Comparison of ENCODE assay signal across 10 mouse cellular contexts in the genomic region with DNA sequence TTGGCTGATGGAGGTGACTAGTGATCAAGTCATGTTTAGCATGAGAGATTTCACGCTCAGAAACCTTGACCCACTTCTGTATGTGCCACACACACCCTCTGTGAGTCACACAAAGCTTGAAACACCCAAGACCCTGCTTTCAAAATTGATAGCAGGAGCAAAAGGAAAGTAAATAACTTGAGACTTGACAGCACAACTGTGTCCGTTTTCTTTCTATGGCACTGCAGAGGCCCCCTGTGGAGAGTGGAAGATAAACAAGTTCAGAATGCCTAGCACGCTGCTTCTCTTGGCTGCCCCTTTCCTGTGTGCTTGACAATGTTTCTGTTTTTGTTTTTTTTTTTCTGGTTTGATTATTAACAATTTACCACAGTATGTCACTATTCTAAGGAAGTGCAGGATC. TPM values are rescaled to one million over a fixed set of nuclear protein-coding genes. Genes with fewer than 3 reads are reported as not detected.
DNase-seq lines count a peak whose midpoint lies in the region; ATAC-seq and TF ChIP-seq lines count a peak whose summit lies in the region.
"Had no signal": no experiment of that assay in that cellular context is flagged by ENCODE, and none has a peak within 500 bp of the region (broad histone marks: within the 10 kb centered on the region; RNA-seq: fewer than 3 reads in every experiment).

No protein-coding gene starts in this region.

- H3K27ac ChIP-seq in intestine, postnatal 0 days (ENCODE audit: low read depth, low read length), result no peak overlapping the region
- H3K27ac ChIP-seq in intestine, embryonic 15.5 days, result no peak overlapping the region
- H3K27ac ChIP-seq: limb, embryonic 13.5 days had no signal

- peak; percentile 75 for DNase-seq in CD4-positive, CD25-positive, alpha-beta regulatory T cell, adult 2 months (ENCODE audit: low read depth, low spot score)
- no peak for DNase-seq in urinary bladder, postnatal 14 days (ENCODE audit: low spot score)
- no peak for DNase-seq in left cerebral cortex, adult 18-20 months (ENCODE audit: low spot score in 2 of 2)
- DNase-seq in layer of hippocampus, adult 9-10 months (ENCODE audit: low spot score), result no peak

- H3K4me2 ChIP-seq in intestine, postnatal 0 days (replicated peaks; ENCODE audit: low read depth), result no peak overlapping the region
- no peak overlapping the region for H3K4me2 ChIP-seq in intestine, embryonic 15.5 days (replicated peaks)
- H3K4me2 ChIP-seq: heart, embryonic 12.5 days; limb, embryonic 13.5 days had no signal

- peaks cover 7% of the 10 kb centered on the region; the same call in 1 of the 2 replicates for H3K4me1 ChIP-seq in intestine, postnatal 0 days (replicated peaks; ENCODE audit: control insufficient read depth, insufficient read depth, low read length)
- H3K4me1 ChIP-seq in intestine, embryonic 15.5 days (replicated peaks), result peaks cover 7% of the 10 kb centered on the region

- no peaks in the 10 kb centered on the region for H3K27me3 ChIP-seq in intestine, postnatal 0 days (replicated peaks; ENCODE audit: control insufficient read depth, insufficient read depth, low read length)
- H3K27me3 ChIP-seq in intestine, embryonic 15.5 days (replicated peaks), result no peaks in the 10 kb centered on the region
- H3K27me3 ChIP-seq: heart, embryonic 12.5 days had no signal

- no peaks in the 10 kb centered on the region for H3K36me3 ChIP-seq in intestine, postnatal 0 days (ENCODE audit: control insufficient read depth, insufficient read depth)
- H3K36me3 ChIP-seq in intestine, embryonic 15.5 days, result no peaks in the 10 kb centered on the region
- H3K36me3 ChIP-seq: heart, embryonic 12.5 days; limb, embryonic 13.5 days had no signal

- no peak overlapping the region for H3K9ac ChIP-seq in intestine, postnatal 0 days (ENCODE audit: low read depth, low read length)
- H3K9ac ChIP-seq in intestine, embryonic 15.5 days, result no peak overlapping the region
- H3K9ac ChIP-seq: heart, embryonic 12.5 days; limb, embryonic 13.5 days had no signal

- no peak for ATAC-seq in intestine, postnatal 0 days
- no peak for ATAC-seq in intestine, embryonic 15.5 days
- ATAC-seq in hematopoietic stem cell, adult 5-6 weeks (replicated peaks in 1 of 2; ENCODE audit: insufficient read depth in 1 of 2, low FRiP score in 2 of 2, low TSS enrichment in 1 of 2, low read depth in 1 of 2, poor library complexity in 2 of 2, severe bottlenecking in 2 of 2), result peak; percentile 34 to 37; a peak in 1 of 4 replicates
- ATAC-seq in megakaryocyte progenitor cell, adult 5-6 weeks (replicated peaks; ENCODE audit: poor library complexity), result peak; percentile 12; the same call in 1 of the 2 replicates

- 18% methylated on average over 3 of the region's 3 CpGs for WGBS in intestine, postnatal 0 days
- WGBS in intestine, embryonic 15.5 days, result 38% methylated on average over 3 of the region's 3 CpGs

- no peaks in the 10 kb centered on the region for H3K9me3 ChIP-seq in intestine, postnatal 0 days (ENCODE audit: control insufficient read depth)
- no peaks in the 10 kb centered on the region for H3K9me3 ChIP-seq in intestine, embryonic 15.5 days
- H3K9me3 ChIP-seq: heart, embryonic 12.5 days; limb, embryonic 13.5 days had no signal

- no peak overlapping the region for H3K4me3 ChIP-seq in intestine, postnatal 0 days (ENCODE audit: low read depth, low read length)
- no peak overlapping the region for H3K4me3 ChIP-seq in intestine, embryonic 15.5 days (replicated peaks)
- H3K4me3 ChIP-seq: heart, embryonic 12.5 days; limb, embryonic 13.5 days had no signal

- TF ChIP-seq CTCF in intestine, postnatal 0 days (IDR thresholded peaks at IDR 0.05; ENCODE audit: low read depth), result peak; percentile 61

RNA-seq across cellular contexts. Expression of a gene that starts 8.5 kb away (rescaled TPM):
- polyA plus RNA-seq in intestine, postnatal 0 days (2015; fragmentation: Nextera tagmentation; extraction: Ambion mirVana), result 29.2 and 29.5 TPM in 2 replicates
- polyA plus RNA-seq in intestine, embryonic 15.5 days (2015; fragmentation: Nextera tagmentation; extraction: Ambion mirVana), result 3.1 and 3.2 TPM in 2 replicates
- total RNA-seq in hematopoietic stem cell, adult 5-6 weeks (2017), result 57.2 and 82.0 TPM in 2 replicates
- total RNA-seq in megakaryocyte progenitor cell, adult 5-6 weeks (2015), result 129 and 147 TPM in 2 replicates
- 54.3 and 57.2 TPM in 2 replicates for total RNA-seq in megakaryocyte progenitor cell, adult 5-6 weeks (2017)
- total RNA-seq in left cerebral cortex, adult 18-20 months (2021), result 1 to 10 TPM; 1.0 to 1.4 TPM

RNA-seq across cellular contexts. Expression of a gene that starts 20.9 kb away (rescaled TPM):
- polyA plus RNA-seq in intestine, postnatal 0 days (2015; fragmentation: Nextera tagmentation; extraction: Ambion mirVana), result 2.7 and 2.8 TPM in 2 replicates
- polyA plus RNA-seq in intestine, embryonic 15.5 days (2015; fragmentation: Nextera tagmentation; extraction: Ambion mirVana), result 0.56 and 0.88 TPM in 2 replicates
- 551 and 622 TPM in 2 replicates for total RNA-seq in hematopoietic stem cell, adult 5-6 weeks (2017)
- 16.8 and 24.5 TPM in 2 replicates for total RNA-seq in megakaryocyte progenitor cell, adult 5-6 weeks (2015)
- 56.3 and 82.0 TPM in 2 replicates for total RNA-seq in megakaryocyte progenitor cell, adult 5-6 weeks (2017)
- under 1 TPM; 0.47 to 0.65 TPM for total RNA-seq in left cerebral cortex, adult 18-20 months (2021)
- polyA plus RNA-seq: heart, embryonic 12.5 days; limb, embryonic 13.5 days had no signal

RNA-seq across cellular contexts. Expression of a gene that starts 29.8 kb away (rescaled TPM):
- polyA plus RNA-seq in intestine, postnatal 0 days (2015; fragmentation: Nextera tagmentation; extraction: Ambion mirVana), result 0.04 TPM in 1 of 2 replicates, not detected in the other
- polyA plus RNA-seq in intestine, embryonic 15.5 days (2015; fragmentation: Nextera tagmentation; extraction: Ambion mirVana), result not detected in 2 replicates
- not detected in 2 replicates for total RNA-seq in hematopoietic stem cell, adult 5-6 weeks (2017)
- total RNA-seq in megakaryocyte progenitor cell, adult 5-6 weeks (2015), result not detected in 2 replicates
- total RNA-seq in megakaryocyte progenitor cell, adult 5-6 weeks (2017), result not detected in 2 replicates
- not detected for total RNA-seq in left cerebral cortex, adult 18-20 months (2021)
- polyA plus RNA-seq: heart, embryonic 12.5 days had no signal

RNA-seq across cellular contexts. Expression of a gene that starts 33.8 kb away (rescaled TPM):
- 0.48 and 0.61 TPM in 2 replicates for polyA plus RNA-seq in intestine, postnatal 0 days (2015; fragmentation: Nextera tagmentation; extraction: Ambion mirVana)
- polyA plus RNA-seq in intestine, embryonic 15.5 days (2015; fragmentation: Nextera tagmentation; extraction: Ambion mirVana), result 0.76 and 1.1 TPM in 2 replicates
- 35.6 and 56.0 TPM in 2 replicates for total RNA-seq in hematopoietic stem cell, adult 5-6 weeks (2017)
- total RNA-seq in megakaryocyte progenitor cell, adult 5-6 weeks (2015), result 26.0 and 37.5 TPM in 2 replicates
- 25.2 and 29.4 TPM in 2 replicates for total RNA-seq in megakaryocyte progenitor cell, adult 5-6 weeks (2017)
- 1 to 10 TPM in 1 of 2 experiments, under 1 TPM in 1; 0.94 to 1.6 TPM for total RNA-seq in left cerebral cortex, adult 18-20 months (2021)

RNA-seq across cellular contexts. Expression of a gene that starts 57.2 kb away (rescaled TPM):
- not detected in 2 replicates for polyA plus RNA-seq in intestine, postnatal 0 days (2015; fragmentation: Nextera tagmentation; extraction: Ambion mirVana)
- not detected in 2 replicates for polyA plus RNA-seq in intestine, embryonic 15.5 days (2015; fragmentation: Nextera tagmentation; extraction: Ambion mirVana)
- total RNA-seq in hematopoietic stem cell, adult 5-6 weeks (2017), result not detected in 2 replicates
- total RNA-seq in megakaryocyte progenitor cell, adult 5-6 weeks (2015), result not detected in 2 replicates
- not detected in 2 replicates for total RNA-seq in megakaryocyte progenitor cell, adult 5-6 weeks (2017)
- total RNA-seq in left cerebral cortex, adult 18-20 months (2021), result not detected
- polyA plus RNA-seq: heart, embryonic 12.5 days; limb, embryonic 13.5 days had no signal

Comparison
In these comparisons a context has a peak if more than half of its experiments do, and no peak if none do; other contexts are left out.
1. ATAC-seq: peak in hematopoietic stem cell, adult 5-6 weeks (2 of 2) and megakaryocyte progenitor cell, adult 5-6 weeks (single experiment); none in intestine, postnatal 0 days (single experiment) and intestine, embryonic 15.5 days (single experiment).
2. RNA of a gene that starts 8.5 kb away (total RNA-seq): 54.3 to 147 TPM in megakaryocyte progenitor cell, adult 5-6 weeks and 57.2 to 82.0 TPM in hematopoietic stem cell, adult 5-6 weeks; 1.0 to 1.4 TPM in left cerebral cortex, adult 18-20 months; every median in the first group is over 10 times any median in the second.
3. RNA of a gene that starts 20.9 kb away (total RNA-seq): 551 to 622 TPM in hematopoietic stem cell, adult 5-6 weeks and 16.8 to 82.0 TPM in megakaryocyte progenitor cell, adult 5-6 weeks; 0.47 to 0.65 TPM in left cerebral cortex, adult 18-20 months; every median in the first group is over 10 times any median in the second.